Mouse (Mus musculus) liver, embryonic 14.5 days (tissue): ENCODE results near the gene Phyh. TPM values are rescaled to one million over a fixed set of nuclear protein-coding genes. Genes with fewer than 3 reads are reported as not detected.

ENCODE experiments used
- ATAC-seq: fragments of 200-750 bp; cut with Nextera tagmentation; 2 replicates; pipeline ENCODE4 v1.8.0; 2017; ENCODE audit warnings: moderate number of reproducible peaks, mild to moderate bottlenecking, moderate library complexity; ENCODE audit not compliant: insufficient read depth
- DNase-seq, 3 experiments: peaks; one replicate each; pipeline ENCODE4 v3.0.0-alpha.2; 2012 to 2013; ENCODE audit warnings: low read depth in 3 of 3, low spot score in 3 of 3
- H3K27ac ChIP-seq: fragments of 300-500 bp; sonication (generic); 2 replicates; pipeline ENCODE4 v1.5.1; 2014; ENCODE audit warnings: moderate library complexity, mild to moderate bottlenecking, control low read depth, inconsistent platforms
- H3K27me3 ChIP-seq: fragments of 300-500 bp; sonication (generic); 2 replicates; pipeline ENCODE4 v1.6.1; 2014; ENCODE audit warnings: mild to moderate bottlenecking, low read length, moderate library complexity; ENCODE audit not compliant: control insufficient read depth, insufficient read depth
- H3K36me3 ChIP-seq: fragments of 300-500 bp; sonication (generic); replicated peaks from 2 replicates; pipeline ENCODE4 v1.6.1; 2014; ENCODE audit warnings: low read depth; ENCODE audit not compliant: control insufficient read depth, insufficient read depth
- H3K4me1 ChIP-seq, 2 experiments: fragments of 200-500 bp in 1 of 2; fragments of 300-500 bp in 1 of 2; sonication (generic) in 1 of 2; replicated peaks; 2 replicates each; pipeline ENCODE4 v1.6.1; 2012 to 2014; ENCODE audit warnings: antibody characterized with exemption in 1 of 2, inconsistent platforms in 1 of 2, low read length in 1 of 2; ENCODE audit not compliant: control insufficient read depth in 2 of 2, insufficient read depth in 2 of 2
- H3K4me2 ChIP-seq: fragments of 300-500 bp; sonication (generic); 2 replicates; pipeline ENCODE4 v1.6.1; 2014; ENCODE audit warnings: low read depth, mild to moderate bottlenecking, control low read depth, moderate library complexity
- H3K4me3 ChIP-seq, 2 experiments: fragments of 200-500 bp in 1 of 2; fragments of 300-500 bp in 1 of 2; sonication (generic) in 1 of 2; 2 replicates each; pipeline ENCODE4 v1.5.1; 2012 to 2014; ENCODE audit warnings: low read depth in 2 of 2, low read length in 2 of 2, mild to moderate bottlenecking in 2 of 2, control low read depth in 1 of 2, inconsistent platforms in 1 of 2, moderate library complexity in 1 of 2; ENCODE audit not compliant: insufficient read depth in 1 of 2
- H3K9ac ChIP-seq: fragments of 300-500 bp; sonication (generic); replicated peaks from 2 replicates; pipeline ENCODE4 v1.6.1; 2014; ENCODE audit warnings: mild to moderate bottlenecking, control low read depth, moderate library complexity
- H3K9me3 ChIP-seq: fragments of 300-500 bp; sonication (generic); 2 replicates; pipeline ENCODE4 v1.6.1; 2016; ENCODE audit warnings: low read length, mixed read lengths; ENCODE audit not compliant: control insufficient read depth
- CTCF ChIP-seq: IDR thresholded peaks from 2 replicates; pipeline ENCODE4 v1.5.1; 2016; ENCODE audit warnings: antibody characterized with exemption, low read depth, control low read depth
- EP300 ChIP-seq: IDR thresholded peaks from 2 replicates; pipeline ENCODE4 v1.6.1; 2016; ENCODE audit warnings: antibody characterized with exemption, low read depth
- WGBS: fragments of 180-500 bp; shearing (Covaris S2); extraction: QIAGEN DNeasy Blood & Tissue Kit; methylation state at CpG from one replicate; pipeline ENCODE4 v1.1.7; 2014; ENCODE audit not compliant: insufficient replicate concordance; 5-methylcytosine and 5-hydroxymethylcytosine counted together
- polyA plus RNA-seq, 2 experiments: library from polyadenylated mRNA; depleted of rRNA in 1 of 2; stranded (reverse) in 1 of 2; unstranded in 1 of 2; fragments of >200 nt; fragmentation: Nextera tagmentation in 1 of 2; extraction: Ambion mirVana in 1 of 2; gene quantifications; 2 replicates each; pipeline versions ENCODE4 v1.2.1 to v1.2.3; 2012 to 2014

Gene Phyh
- polyA plus RNA-seq, 2 experiments, result 38.8 to 63.8 TPM

GRCm38 (mm10) chr2:4987388-4988180, 68.8 kb downstream of the Phyh start:
- 71% methylated on average over 8 of the region's 8 CpGs for WGBS
- no peaks in the 10 kb centered on the region for H3K9me3 ChIP-seq
- H3K9ac ChIP-seq, result no peak overlapping the region
- H3K4me1 ChIP-seq, result no peaks in the 10 kb centered on the region
- H3K4me3 ChIP-seq, result no peak overlapping the region
- no peaks in the 10 kb centered on the region for H3K27me3 ChIP-seq
- no peak for TF ChIP-seq CTCF
- no peak for TF ChIP-seq EP300
- DNase-seq (no peak), ATAC-seq (no peak)
- no peak overlapping the region for H3K4me2 ChIP-seq
- no peak overlapping the region for H3K27ac ChIP-seq
- peaks cover 25% of the 10 kb centered on the region for H3K36me3 ChIP-seq

Other genes starting within 250 kb of the Phyh start
- 0.87 and 0.94 TPM in 2 replicates for gene Bend7, start 201.2 kb upstream of the Phyh start, polyA plus RNA-seq (2012; rRNA removed)
- 1.2 and 1.5 TPM in 2 replicates for gene Bend7, start 201.2 kb upstream of the Phyh start, polyA plus RNA-seq (2014; fragmentation: Nextera tagmentation; extraction: Ambion mirVana)
- gene Sephs1, start 37.5 kb upstream of the Phyh start, polyA plus RNA-seq (2012; rRNA removed), result 12.7 and 16.8 TPM in 2 replicates
- gene Sephs1, start 37.5 kb upstream of the Phyh start, polyA plus RNA-seq (2014; fragmentation: Nextera tagmentation; extraction: Ambion mirVana), result 29.9 and 32.2 TPM in 2 replicates
- not detected in 2 replicates for gene Ucma, start 57.1 kb downstream of the Phyh start, polyA plus RNA-seq (2012; rRNA removed)
- gene Ucma, start 57.1 kb downstream of the Phyh start, polyA plus RNA-seq (2014; fragmentation: Nextera tagmentation; extraction: Ambion mirVana), result not detected in 2 replicates
- 24.6 and 32.3 TPM in 2 replicates for gene Mcm10, start 93.8 kb downstream of the Phyh start, polyA plus RNA-seq (2012; rRNA removed)
- gene Mcm10, start 93.8 kb downstream of the Phyh start, polyA plus RNA-seq (2014; fragmentation: Nextera tagmentation; extraction: Ambion mirVana), result 35.2 and 37.2 TPM in 2 replicates
- gene Optn, start 145.0 kb downstream of the Phyh start, polyA plus RNA-seq (2012; rRNA removed), result 3.5 and 6.4 TPM in 2 replicates
- gene Optn, start 145.0 kb downstream of the Phyh start, polyA plus RNA-seq (2014; fragmentation: Nextera tagmentation; extraction: Ambion mirVana), result 15.3 and 15.6 TPM in 2 replicates
- gene Ccdc3, start 218.8 kb downstream of the Phyh start, polyA plus RNA-seq (2012; rRNA removed), result 2.2 and 2.7 TPM in 2 replicates
- gene Ccdc3, start 218.8 kb downstream of the Phyh start, polyA plus RNA-seq (2014; fragmentation: Nextera tagmentation; extraction: Ambion mirVana), result 2.7 and 3.0 TPM in 2 replicates